Mouse (Mus musculus): ENCODE data around the gene Gstp2.

GRCm38 (mm10) chr19:4083826-4084225 is 38.0 kb upstream of the Gstp2 start:
- TF ChIP-seq POLR2A (IDR thresholded peaks at IDR 0.05; ENCODE audit: borderline replicate concordance, low read depth, low read length): no peak
- TF ChIP-seq CTCF (IDR thresholded peaks at IDR 0.05; ENCODE audit: low read depth, low read length): no peak

Data from bone marrow macrophage, adult 2 months (primary cell).